Mouse (Mus musculus): ENCODE measurements at regions not wholly inside any gene's neighbourhood (a gene's known extent, or its start where the extent isn't known, plus 50 kb on each side); places are given as distances from the start of the nearest gene placed in this dataset. TPM values are rescaled to one million over a fixed set of nuclear protein-coding genes. Genes with fewer than 3 reads are reported as not detected.

GRCm38 (mm10) chr10:37194798-37195453, 56.2 kb upstream of the Marcks start:
- no peaks in the 10 kb centered on the region for H3K36me3 ChIP-seq (ENCODE audit: control insufficient read depth, insufficient read depth, low read length)
- no peak for ATAC-seq
- H3K27me3 ChIP-seq (replicated peaks; ENCODE audit: control insufficient read depth, insufficient read depth, low read length), result no peaks in the 10 kb centered on the region
- no peak overlapping the region for H3K27ac ChIP-seq (ENCODE audit: low read depth, low read length)
- H3K4me2 ChIP-seq (ENCODE audit: low read length), result no peak overlapping the region
- H3K9ac ChIP-seq (ENCODE audit: low read depth, low read length), result no peak overlapping the region
- H3K9me3 ChIP-seq (ENCODE audit: control insufficient read depth, low read length), result no peaks in the 10 kb centered on the region
- H3K4me3 ChIP-seq (ENCODE audit: low read length), result no peak overlapping the region
- WGBS, result 92% methylated on average over 13 of the region's 13 CpGs
- H3K4me1 ChIP-seq (ENCODE audit: control insufficient read depth, insufficient read depth, low read depth, low read length), result no peaks in the 10 kb centered on the region

GRCm38 (mm10) chr10:37194131-37194797, 55.5 kb upstream of the Marcks start:
- no peak overlapping the region for H3K9ac ChIP-seq (ENCODE audit: low read depth, low read length)
- ATAC-seq, result no peak
- H3K4me2 ChIP-seq (ENCODE audit: low read length), result no peak overlapping the region
- no peaks in the 10 kb centered on the region for H3K9me3 ChIP-seq (ENCODE audit: control insufficient read depth, low read length)
- 87% methylated on average over 15 of the region's 15 CpGs for WGBS
- no peaks in the 10 kb centered on the region for H3K36me3 ChIP-seq (ENCODE audit: control insufficient read depth, insufficient read depth, low read length)
- H3K27me3 ChIP-seq (replicated peaks; ENCODE audit: control insufficient read depth, insufficient read depth, low read length), result no peaks in the 10 kb centered on the region
- H3K4me1 ChIP-seq (ENCODE audit: control insufficient read depth, insufficient read depth, low read depth, low read length), result no peaks in the 10 kb centered on the region
- no peak overlapping the region for H3K27ac ChIP-seq (ENCODE audit: low read depth, low read length)
- no peak overlapping the region for H3K4me3 ChIP-seq (ENCODE audit: low read length)

GRCm38 (mm10) chr10:37192661-37193060, 53.9 kb upstream of the Marcks start:
- H3K4me1 ChIP-seq (ENCODE audit: control insufficient read depth, insufficient read depth, low read depth, low read length), result no peaks in the 10 kb centered on the region
- ATAC-seq, result no peak
- no peaks in the 10 kb centered on the region for H3K27me3 ChIP-seq (replicated peaks; ENCODE audit: control insufficient read depth, insufficient read depth, low read length)
- no peaks in the 10 kb centered on the region for H3K36me3 ChIP-seq (ENCODE audit: control insufficient read depth, insufficient read depth, low read length)
- 90% methylated on average over 2 of the region's 2 CpGs for WGBS
- no peak overlapping the region for H3K4me2 ChIP-seq (ENCODE audit: low read length)
- no peak overlapping the region for H3K4me3 ChIP-seq (ENCODE audit: low read length)
- no peaks in the 10 kb centered on the region for H3K9me3 ChIP-seq (ENCODE audit: control insufficient read depth, low read length)
- H3K27ac ChIP-seq (ENCODE audit: low read depth, low read length), result no peak overlapping the region
- H3K9ac ChIP-seq (ENCODE audit: low read depth, low read length), result no peak overlapping the region

GRCm38 (mm10) chr10:37190092-37190491, 51.4 kb upstream of the Marcks start:
- Histone ChIP-seq H3K4me2 (ENCODE audit: low read length) (no peak overlapping the region), H3K4me1 (ENCODE audit: control insufficient read depth, insufficient read depth, low read depth, low read length) (no peaks in the 10 kb centered on the region), H3K4me3 (ENCODE audit: low read length) (no peak overlapping the region), H3K9ac (ENCODE audit: low read depth, low read length) (no peak overlapping the region), H3K27me3 (replicated peaks; ENCODE audit: control insufficient read depth, insufficient read depth, low read length) (no peaks in the 10 kb centered on the region), H3K27ac (ENCODE audit: low read depth, low read length) (no peak overlapping the region), H3K9me3 (ENCODE audit: control insufficient read depth, low read length) (no peaks in the 10 kb centered on the region), H3K36me3 (ENCODE audit: control insufficient read depth, insufficient read depth, low read length) (no peaks in the 10 kb centered on the region)
- ATAC-seq, result no peak
- WGBS, result 87% methylated on average over 6 of the region's 6 CpGs

Small RNAs in the stretch of these regions (microRNA-seq; reads per million reads assigned to microRNA genes)
- gene Gm24710, result not detected
